Mouse (Mus musculus) bone marrow macrophage, adult 2 months (primary cell): ENCODE data around the gene Trpm7.

Experiments
- CTCF ChIP-seq: IDR thresholded peaks from 2 replicates; pipeline ENCODE4 v1.5.1; 2012; ENCODE audit warnings: low read depth, mild to moderate bottlenecking, low read length, moderate library complexity
- POLR2A ChIP-seq: IDR thresholded peaks from 2 replicates; pipeline ENCODE4 v1.6.1; 2012; ENCODE audit warnings: mild to moderate bottlenecking, low read depth, low read length, borderline replicate concordance

DNA sequence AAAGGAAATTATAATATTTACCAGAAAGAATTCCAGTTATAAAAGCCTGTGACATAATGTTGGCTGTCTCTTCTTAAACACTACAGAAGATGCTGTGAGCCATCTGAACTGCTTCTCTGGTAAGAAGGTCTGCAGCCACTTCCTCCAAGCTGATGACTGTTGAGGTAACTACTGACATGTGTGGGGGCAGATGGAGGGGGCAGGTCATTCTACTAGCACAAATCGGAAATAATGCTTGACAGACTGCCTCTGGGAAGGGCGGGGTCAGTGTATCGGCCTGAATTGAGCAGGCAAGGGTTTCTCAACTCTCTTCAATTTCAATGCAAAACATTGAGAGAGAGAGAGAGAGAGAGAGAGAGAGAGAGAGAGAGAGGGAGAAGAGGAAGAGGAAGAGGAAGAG lies 28.1 kb upstream of the Trpm7 start:
- TF ChIP-seq CTCF (no peak), POLR2A (no peak)
